Mouse (Mus musculus): ENCODE data around the gene Cab39. TPM values are rescaled to one million over a fixed set of nuclear protein-coding genes. Genes with fewer than 3 reads are reported as not detected.

Cab39 gene
- polyA plus RNA-seq, 1 experiment from 2014 or later, result 75.3 TPM

DNA sequence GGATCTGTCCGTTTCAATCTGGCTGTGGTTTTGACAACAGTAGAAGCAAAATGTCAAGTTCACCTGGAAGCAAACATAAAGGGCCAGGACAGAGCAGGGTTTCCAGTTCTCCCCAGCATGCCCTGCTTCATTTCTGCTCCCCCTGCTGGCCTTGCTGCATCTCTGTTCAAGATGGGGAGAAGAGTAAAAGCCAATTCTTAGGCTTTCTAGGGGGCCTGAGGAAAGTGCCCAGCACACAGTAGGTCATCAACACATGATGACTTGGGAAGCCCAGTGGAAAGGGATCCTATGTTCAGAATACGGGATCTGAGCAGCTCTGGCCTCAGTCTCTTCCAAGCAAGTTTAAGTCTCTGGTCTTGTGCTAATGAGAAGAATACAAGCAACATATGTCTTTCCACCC is 61.2 kb downstream of the Cab39 start:
- Histone ChIP-seq H3K36me3 (peaks cover 16% of the 10 kb centered on the region), H3K4me3 (no peak overlapping the region), H3K9ac (no peak overlapping the region), H3K27ac (no peak overlapping the region), H3K27me3 (no peaks in the 10 kb centered on the region), H3K4me1 (no peaks in the 10 kb centered on the region; the same call in 1 of the 2 replicates), H3K4me2 (replicated peaks) (no peak overlapping the region), H3K9me3 (replicated peaks) (no peaks in the 10 kb centered on the region)
- no peak for ATAC-seq (ENCODE audit: low FRiP score)
- 80% methylated on average over 2 of the region's 2 CpGs for WGBS

DNA sequence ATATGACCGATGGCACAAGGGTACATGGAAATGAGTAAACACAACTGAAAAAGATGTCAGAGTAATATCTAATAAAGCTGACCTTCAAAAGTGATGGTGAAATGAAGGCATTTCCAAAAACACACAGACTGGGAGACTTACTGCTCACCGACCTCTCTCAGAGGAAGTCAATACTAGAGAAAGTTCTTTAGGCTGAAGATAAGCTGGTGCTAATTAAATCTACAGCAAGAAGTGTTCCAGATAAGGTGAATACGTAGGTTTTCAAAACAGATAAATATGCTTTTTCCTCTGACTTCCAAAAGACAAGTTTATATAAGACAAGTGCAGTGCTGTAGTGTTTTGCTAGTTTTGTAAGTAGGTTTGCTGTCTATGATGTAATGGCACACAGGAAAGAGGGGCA is 63.0 kb downstream of the Cab39 start:
- 87% methylated on average over 3 of the region's 3 CpGs for WGBS

DNA sequence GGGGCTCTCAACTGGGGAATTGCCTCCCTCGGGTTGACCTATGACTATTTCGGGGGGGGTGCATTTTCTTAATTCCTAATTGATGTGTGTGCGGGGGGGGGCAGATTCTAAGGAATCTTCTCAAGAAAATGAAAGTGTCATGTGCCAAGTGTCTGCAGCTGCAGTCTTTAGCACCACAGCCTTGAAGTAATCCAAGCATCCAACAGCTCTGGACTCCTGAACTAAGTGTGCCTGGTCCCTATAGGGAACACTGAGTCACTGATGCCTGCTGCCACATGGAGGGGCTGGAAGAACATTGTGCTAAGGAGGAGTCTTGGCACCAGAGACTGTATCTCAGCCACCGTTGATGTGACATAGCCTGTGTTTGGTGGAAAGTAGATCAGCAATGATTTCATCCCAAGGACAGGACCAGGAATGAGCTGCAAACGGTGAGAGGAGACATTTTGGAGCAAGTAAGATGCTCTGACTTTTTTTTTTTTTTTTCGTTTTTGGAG is 64.1 kb downstream of the Cab39 start:
- H3K36me3 ChIP-seq, result 0 out of 2 replicates have a peak, but pooled peaks cover 6% of the 10 kb centered on the region
- no peak overlapping the region for H3K27ac ChIP-seq
- peaks cover 6% of the 10 kb centered on the region for H3K9me3 ChIP-seq (replicated peaks)
- H3K4me3 ChIP-seq, result no peak overlapping the region
- H3K4me2 ChIP-seq (replicated peaks), result no peak overlapping the region
- H3K27me3 ChIP-seq, result no peaks in the 10 kb centered on the region
- ATAC-seq (ENCODE audit: low FRiP score), result no peak
- 84% methylated on average over 6 of the region's 6 CpGs for WGBS
- no peak overlapping the region for H3K9ac ChIP-seq
- H3K4me1 ChIP-seq, result no peaks in the 10 kb centered on the region; the same call in 1 of the 2 replicates

More for the DNA sequence above, 63.0 kb downstream of the Cab39 start:
- Histone ChIP-seq H3K36me3 (peaks cover 12% of the 10 kb centered on the region), H3K9me3 (replicated peaks) (no peaks in the 10 kb centered on the region), H3K27me3 (no peaks in the 10 kb centered on the region), H3K4me1 (no peaks in the 10 kb centered on the region; the same call in 1 of the 2 replicates), H3K4me3 (no peak overlapping the region), H3K4me2 (replicated peaks) (no peak overlapping the region), H3K9ac (no peak overlapping the region), H3K27ac (no peak overlapping the region)
- no peak for ATAC-seq (ENCODE audit: low FRiP score)

DNA sequence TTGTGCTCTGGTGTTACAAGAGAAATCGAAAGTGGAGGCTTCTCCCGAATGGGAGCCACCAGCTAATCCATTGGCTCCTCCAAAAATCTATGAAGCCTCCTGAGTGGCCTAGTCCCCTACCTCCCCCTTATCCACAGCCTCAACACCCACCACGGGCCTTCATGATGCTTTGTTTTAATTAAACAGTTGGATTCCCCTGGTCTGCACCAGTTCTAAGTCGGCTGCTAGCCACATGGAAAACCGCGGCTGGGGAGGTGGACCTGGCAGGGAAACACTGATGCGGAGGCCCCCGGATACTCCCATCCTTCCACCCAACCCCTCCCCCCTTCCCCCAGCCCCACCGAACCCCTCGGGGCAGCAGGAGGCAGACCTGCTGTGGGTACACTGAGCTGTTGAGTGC is 71.1 kb downstream of the Cab39 start:
- Histone ChIP-seq H3K9me3 (replicated peaks) (peaks cover 7% of the 10 kb centered on the region), H3K27me3 (no peaks in the 10 kb centered on the region), H3K9ac (no peak overlapping the region), H3K27ac (no peak overlapping the region), H3K4me3 (no peak overlapping the region), H3K36me3 (no peaks in the 10 kb centered on the region), H3K4me2 (replicated peaks) (no peak overlapping the region), H3K4me1 (no peaks in the 10 kb centered on the region)
- ATAC-seq (ENCODE audit: low FRiP score), result no peak
- whole genome bisulfite sequencing, result 77% methylated on average over 10 of the region's 10 CpGs

DNA sequence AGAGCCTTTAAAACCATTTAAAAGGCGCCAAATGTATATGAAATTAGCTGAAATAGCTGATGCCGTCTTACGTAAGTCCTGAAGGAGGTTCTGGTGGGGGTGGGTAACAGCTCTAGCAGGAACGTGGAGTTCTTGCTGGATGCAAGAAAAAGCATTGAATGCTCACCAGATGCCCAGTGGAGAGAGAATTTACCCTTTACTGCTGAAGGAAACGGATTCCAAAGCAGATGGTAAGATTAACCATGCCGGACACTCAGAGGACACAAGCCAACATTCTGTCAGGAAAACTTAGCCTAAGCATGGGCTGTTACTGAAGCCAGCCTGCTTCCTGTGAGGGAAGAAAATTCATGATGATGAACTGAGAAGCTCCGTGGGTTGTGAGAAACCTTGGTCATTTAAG is 76.8 kb downstream of the Cab39 start:
- Histone ChIP-seq H3K9ac (no peak overlapping the region), H3K4me2 (replicated peaks) (no peak overlapping the region)

DNA sequence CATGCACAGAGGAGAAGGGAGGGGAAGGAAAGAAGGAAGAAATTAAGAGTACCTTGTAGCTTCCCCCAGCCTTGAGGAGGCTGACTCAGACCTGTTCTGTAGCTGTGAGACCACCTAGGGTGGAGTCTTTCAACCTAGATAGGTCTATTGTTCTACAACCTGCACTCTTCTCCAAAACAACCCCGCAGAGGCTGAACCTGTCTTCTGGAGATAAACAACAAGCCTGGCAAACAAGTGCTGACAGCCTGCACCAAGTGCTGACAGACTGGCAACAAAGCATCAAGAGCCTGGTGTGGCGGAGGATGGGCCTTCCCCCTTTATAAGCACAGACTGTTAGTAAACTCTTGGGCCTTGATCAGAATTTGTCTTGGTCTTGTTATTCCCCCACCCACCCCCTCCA is 77.3 kb downstream of the Cab39 start:
- no peak for ATAC-seq (ENCODE audit: low FRiP score)
- WGBS, result 68% methylated on average over 2 of the region's 2 CpGs
- Histone ChIP-seq H3K9ac (no peak overlapping the region), H3K4me3 (no peak overlapping the region), H3K4me1 (no peaks in the 10 kb centered on the region), H3K36me3 (no peaks in the 10 kb centered on the region), H3K9me3 (replicated peaks) (peaks cover 1% of the 10 kb centered on the region; the same call in 1 of the 2 replicates), H3K27me3 (no peaks in the 10 kb centered on the region), H3K27ac (no peak overlapping the region), H3K4me2 (replicated peaks) (no peak overlapping the region)

More for the DNA sequence above, 76.8 kb downstream of the Cab39 start:
- H3K36me3 ChIP-seq, result no peaks in the 10 kb centered on the region
- no peak overlapping the region for H3K27ac ChIP-seq
- no peaks in the 10 kb centered on the region for H3K4me1 ChIP-seq
- H3K9me3 ChIP-seq (replicated peaks), result no peaks in the 10 kb centered on the region; the same call in 1 of the 2 replicates
- no peak for ATAC-seq (ENCODE audit: low FRiP score)
- H3K4me3 ChIP-seq, result no peak overlapping the region
- no peaks in the 10 kb centered on the region for H3K27me3 ChIP-seq
- 91% methylated on average over 7 of the region's 7 CpGs for WGBS

DNA sequence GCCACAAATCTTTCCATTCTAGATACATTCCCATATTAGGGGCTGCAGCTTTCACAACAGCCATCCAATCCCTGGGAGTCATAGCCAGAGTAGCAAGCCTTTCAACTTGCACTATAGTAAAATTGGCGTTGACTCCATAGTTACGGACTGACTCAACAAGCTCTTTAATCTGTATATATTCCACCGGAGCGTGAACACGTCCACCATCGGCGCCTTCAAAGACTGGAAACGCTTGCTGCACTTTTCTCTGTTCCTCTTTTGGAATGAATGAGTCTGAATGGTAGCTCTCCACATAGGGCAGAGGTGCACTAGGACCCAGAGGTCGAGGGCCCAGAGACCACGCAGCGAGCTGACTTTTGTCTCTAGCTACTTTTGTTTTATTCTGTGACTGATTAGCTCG is 88.8 kb downstream of the Cab39 start:
- ATAC-seq (ENCODE audit: low FRiP score), result no peak
- peaks cover 35% of the 10 kb centered on the region for H3K9me3 ChIP-seq (replicated peaks)
- WGBS, result 92% methylated on average over 12 of the region's 12 CpGs

DNA sequence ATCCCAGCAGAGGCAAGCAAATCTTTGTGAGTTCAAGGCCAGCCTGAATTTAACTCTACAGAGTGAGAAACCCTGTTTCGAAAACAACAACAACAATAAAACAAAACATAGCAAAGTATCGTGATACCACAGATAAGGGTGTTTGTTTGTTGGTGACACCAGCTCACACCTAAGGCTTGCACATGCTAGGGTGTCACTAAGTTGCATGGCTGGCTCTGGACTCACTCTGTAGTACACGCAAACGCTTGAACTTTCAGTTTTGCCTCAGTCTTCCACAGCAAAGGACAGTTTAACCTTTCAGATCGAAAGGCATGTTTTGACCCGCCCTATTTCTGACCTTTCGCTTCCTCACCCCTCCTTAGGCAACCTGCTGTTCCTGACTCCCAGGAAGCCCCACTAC is 94.0 kb downstream of the Cab39 start:
- Histone ChIP-seq H3K4me1 (no peaks in the 10 kb centered on the region), H3K9me3 (replicated peaks) (peaks cover 15% of the 10 kb centered on the region), H3K27ac (no peak overlapping the region), H3K36me3 (no peaks in the 10 kb centered on the region), H3K4me3 (no peak overlapping the region), H3K27me3 (no peaks in the 10 kb centered on the region), H3K4me2 (replicated peaks) (no peak overlapping the region), H3K9ac (no peak overlapping the region)
- 92% methylated on average over 7 of the region's 7 CpGs for WGBS
- ATAC-seq (ENCODE audit: low FRiP score), result no peak

More for the DNA sequence above, 88.8 kb downstream of the Cab39 start:
- H3K4me1 ChIP-seq, result no peaks in the 10 kb centered on the region
- no peaks in the 10 kb centered on the region for H3K27me3 ChIP-seq
- no peak overlapping the region for H3K9ac ChIP-seq
- H3K4me3 ChIP-seq, result no peak overlapping the region
- no peak overlapping the region for H3K27ac ChIP-seq
- H3K4me2 ChIP-seq (replicated peaks), result no peak overlapping the region
- no peaks in the 10 kb centered on the region for H3K36me3 ChIP-seq

DNA sequence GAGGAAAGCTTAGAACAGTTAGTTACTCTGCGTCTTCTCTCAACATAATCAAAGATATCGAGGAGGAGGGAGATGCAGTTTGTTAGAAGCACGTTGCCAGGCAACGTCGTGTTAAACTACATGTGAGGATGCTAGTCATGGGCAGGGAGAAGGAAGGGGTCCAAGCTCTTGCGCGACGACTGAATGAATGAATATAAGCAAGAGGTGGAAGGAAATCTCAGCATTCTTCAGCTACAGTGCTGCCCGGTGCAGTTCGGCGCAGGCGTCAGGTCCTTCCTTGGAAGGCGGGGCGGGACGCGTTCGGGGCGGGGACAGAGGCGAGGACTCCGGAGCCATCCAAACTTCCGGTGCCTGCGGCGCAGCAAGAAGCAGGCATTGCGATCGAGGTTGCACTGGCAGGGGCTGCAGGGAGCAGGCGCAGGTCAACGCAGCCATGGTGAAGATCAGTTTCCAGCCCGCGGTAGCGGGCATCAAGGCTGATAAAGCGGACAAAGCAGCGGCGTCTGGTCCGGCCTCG is 101.0 kb downstream of the Cab39 start, which contains the start of gene Itm2c:
Itm2c (plus strand) TSS at position 51 of the 517 bp plus-strand sequence.
- Histone ChIP-seq H3K9me3 (replicated peaks) (no peaks in the 10 kb centered on the region), H3K9ac (peak within 1 kb of the TSS; percentile 92), H3K27ac (peak within 1 kb of the TSS; percentile 91), H3K27me3 (no peaks in the 10 kb centered on the region), H3K4me2 (replicated peaks) (peak within 1 kb of the TSS; percentile 80), H3K4me1 (peaks cover 44% of the 10 kb centered on the region), H3K36me3 (no peaks in the 10 kb centered on the region), H3K4me3 (peak within 1 kb of the TSS; percentile 85)
- ATAC-seq (ENCODE audit: low FRiP score), result peak; percentile 79
- WGBS, result under 1% methylated on average over 35 of the region's 35 CpGs

DNA sequence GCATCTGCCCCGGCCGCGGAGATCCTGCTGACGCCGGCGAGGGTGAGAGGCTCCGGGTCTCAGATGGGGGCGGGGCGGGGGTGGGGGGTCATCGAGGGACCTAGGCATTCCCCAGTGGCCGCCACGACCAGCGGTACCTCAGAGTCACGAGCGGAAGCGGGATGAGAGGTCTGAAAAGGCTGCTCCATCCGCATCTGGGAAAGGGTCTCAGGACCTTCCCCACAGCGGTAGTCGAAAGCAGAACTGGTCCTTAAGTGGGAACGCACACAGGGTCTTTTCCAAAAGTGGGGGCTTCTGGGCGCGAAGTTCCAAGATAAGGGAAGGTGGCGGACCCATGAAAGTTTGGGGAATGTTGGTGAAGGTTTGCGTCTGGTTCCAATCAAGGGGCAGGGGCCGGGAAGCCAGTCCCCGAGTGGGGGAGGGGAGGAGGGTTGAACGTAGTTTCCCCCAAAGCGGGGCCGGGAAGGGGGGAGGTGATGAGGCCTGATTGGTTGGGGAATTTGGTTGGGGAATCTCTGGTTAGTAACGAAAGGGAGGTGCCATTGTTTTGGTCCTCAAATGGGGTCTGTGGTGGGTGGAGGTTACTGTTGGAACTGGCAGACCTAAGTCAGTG is 101.6 kb downstream of the Cab39 start:
- H3K4me1 ChIP-seq, result peaks cover 49% of the 10 kb centered on the region
- under 1% methylated on average over 30 of the region's 30 CpGs for WGBS

DNA sequence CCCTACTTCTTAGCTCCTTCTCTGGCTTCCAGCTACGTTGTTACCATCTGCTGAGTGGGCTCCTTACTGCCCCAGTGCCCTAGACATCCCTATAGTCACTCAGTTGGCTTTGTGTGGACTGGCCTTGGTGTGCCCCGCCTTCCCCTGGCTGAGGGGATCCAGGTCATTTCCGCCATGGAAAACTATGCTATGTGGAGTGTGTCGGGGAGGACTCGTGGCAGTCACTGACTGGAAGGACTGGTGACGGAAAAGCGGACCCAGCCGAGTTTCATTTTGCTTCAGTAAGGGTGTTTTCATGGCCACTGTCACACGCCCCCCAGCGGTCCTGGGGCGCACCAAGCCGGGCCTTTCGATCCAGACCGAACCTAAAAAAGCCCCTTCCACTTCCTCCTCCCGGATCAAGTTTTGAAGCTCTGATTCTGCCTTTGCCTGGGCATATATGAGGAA is 102.2 kb downstream of the Cab39 start:
- Histone ChIP-seq H3K9ac (peak overlapping the region; percentile 92), H3K4me2 (replicated peaks) (peak overlapping the region; percentile 80), H3K4me3 (peak overlapping the region; percentile 85), H3K9me3 (replicated peaks) (no peaks in the 10 kb centered on the region), H3K4me1 (peaks cover 54% of the 10 kb centered on the region), H3K27me3 (no peaks in the 10 kb centered on the region), H3K36me3 (no peaks in the 10 kb centered on the region), H3K27ac (peak overlapping the region; percentile 91)
- ATAC-seq (ENCODE audit: low FRiP score), result peak; percentile 32
- 4% methylated on average over 15 of the region's 15 CpGs for WGBS

More for the DNA sequence above, 101.6 kb downstream of the Cab39 start:
- peak overlapping the region; percentile 85 for H3K4me3 ChIP-seq
- H3K27ac ChIP-seq, result peak overlapping the region; percentile 91
- no peaks in the 10 kb centered on the region for H3K9me3 ChIP-seq (replicated peaks)
- peak overlapping the region; percentile 92 for H3K9ac ChIP-seq
- peak overlapping the region; percentile 80 for H3K4me2 ChIP-seq (replicated peaks)
- H3K36me3 ChIP-seq, result no peaks in the 10 kb centered on the region
- H3K27me3 ChIP-seq, result no peaks in the 10 kb centered on the region
- ATAC-seq (ENCODE audit: low FRiP score), result peak; percentile 62

DNA sequence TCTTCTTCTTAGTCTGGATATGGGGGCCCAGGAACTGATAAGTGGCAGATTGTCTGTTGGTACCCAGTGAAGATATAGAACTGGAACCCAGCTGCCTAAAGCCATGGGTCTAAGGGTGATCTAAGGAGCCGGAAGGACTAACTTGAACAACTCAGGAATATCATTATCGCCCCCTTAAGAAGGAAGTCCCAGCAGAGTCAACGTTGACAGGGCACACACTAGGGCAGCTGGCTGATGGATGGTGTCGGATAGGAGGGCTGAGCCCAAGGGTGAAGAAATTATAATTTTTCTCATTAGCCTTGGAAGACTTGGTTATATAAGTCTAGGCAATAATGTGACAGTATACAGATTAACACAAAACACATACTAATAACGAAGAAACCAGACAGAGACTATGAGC is 102.9 kb downstream of the Cab39 start:
- Histone ChIP-seq H3K4me1 (peaks cover 61% of the 10 kb centered on the region), H3K36me3 (no peaks in the 10 kb centered on the region), H3K9ac (peak overlapping the region; percentile 92; the same call in 1 of the 2 replicates), H3K27me3 (no peaks in the 10 kb centered on the region), H3K4me3 (peak overlapping the region; percentile 85), H3K27ac (peak overlapping the region; percentile 91; the same call in 1 of the 2 replicates), H3K4me2 (replicated peaks) (peak overlapping the region; percentile 80), H3K9me3 (replicated peaks) (no peaks in the 10 kb centered on the region)
- 58% methylated on average over 5 of the region's 5 CpGs for WGBS
- no peak for ATAC-seq (ENCODE audit: low FRiP score)

Data from hindbrain, embryonic 12.5 days (tissue).